Mouse (Mus musculus): ENCODE measurements at regions not wholly inside any gene's neighbourhood (a gene's known extent, or its start where the extent isn't known, plus 50 kb on each side); places are given as distances from the start of the nearest gene placed in this dataset.

DNA sequence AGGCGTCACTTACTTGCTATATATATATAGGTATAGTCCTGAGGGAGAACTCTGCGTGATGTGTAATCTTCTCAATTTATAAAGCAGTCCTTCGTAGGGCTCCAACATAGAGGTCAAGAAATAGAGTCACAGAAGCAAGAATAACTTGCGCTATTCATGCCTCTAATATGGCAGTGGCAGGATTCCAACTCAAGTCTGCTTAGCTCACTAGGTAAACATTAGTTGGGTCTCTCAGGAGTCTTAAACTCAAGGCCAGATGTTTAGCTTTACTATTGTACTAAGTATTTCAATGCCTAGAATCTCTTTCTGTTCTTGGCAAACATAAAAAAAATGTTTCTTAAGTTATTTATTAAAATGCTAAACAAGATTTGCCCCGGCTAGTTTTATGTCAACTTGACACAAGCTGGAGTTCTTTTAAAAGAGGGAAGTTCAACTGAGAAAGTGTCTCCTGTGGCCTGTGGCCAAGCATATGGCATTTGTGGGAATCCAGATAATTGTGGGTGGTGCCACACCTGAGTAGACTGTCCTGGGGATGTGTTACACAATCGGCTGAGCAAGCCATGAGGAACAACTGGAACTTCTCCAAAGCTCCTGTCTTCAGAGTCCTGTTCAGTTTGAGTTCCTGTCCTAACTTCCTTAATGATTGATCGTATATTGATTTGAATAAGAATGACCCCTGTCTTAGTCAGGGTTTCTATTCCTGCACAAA, 220.9 kb downstream of the Pten start:
- no peak for TF ChIP-seq GATA4 (IDR thresholded peaks at IDR 0.05; ENCODE audit: insufficient replicate concordance, low read length)

DNA sequence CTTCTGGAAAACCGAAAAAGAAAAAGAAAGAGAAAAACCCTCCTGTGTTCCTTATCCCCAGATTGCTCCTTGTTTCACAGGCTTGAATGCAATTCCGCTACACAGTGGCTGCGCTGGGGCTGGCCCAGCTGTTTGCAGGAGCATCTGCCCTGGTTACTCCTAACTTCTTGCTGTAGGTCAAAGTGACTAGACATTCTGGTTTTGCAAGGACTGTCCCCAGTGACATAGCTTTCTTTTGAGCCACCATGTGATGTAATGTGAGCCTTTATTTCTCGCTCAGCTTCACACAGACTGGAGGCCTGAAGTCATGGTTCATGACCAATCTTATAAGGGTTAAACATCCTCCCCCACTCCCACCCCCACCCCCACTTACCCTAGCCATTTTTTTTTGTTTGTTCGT, 222.8 kb downstream of the Pten start:
- TF ChIP-seq GATA4 (IDR thresholded peaks at IDR 0.05; ENCODE audit: insufficient replicate concordance, low read length): no peak

DNA sequence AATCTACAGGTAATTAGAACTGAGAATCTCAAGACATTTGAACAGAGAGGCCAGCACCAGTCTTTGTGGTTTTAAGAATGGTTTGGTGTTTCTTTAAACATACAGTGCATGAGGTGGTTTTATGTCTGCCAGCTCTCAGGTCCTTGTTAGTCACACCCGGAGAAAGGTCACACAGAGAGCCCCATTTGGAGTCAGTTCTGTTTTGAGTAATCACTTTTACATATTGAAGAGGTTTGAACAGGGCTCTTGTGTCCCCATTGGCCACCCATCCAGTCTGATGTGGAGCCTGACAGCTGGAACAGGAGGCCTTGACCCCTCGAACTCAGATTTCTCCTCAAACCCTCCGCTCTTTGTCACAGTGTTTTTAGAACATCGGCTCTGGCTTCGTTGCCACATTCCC, 231.4 kb downstream of the Pten start:
- no peak for TF ChIP-seq GATA4 (IDR thresholded peaks at IDR 0.05; ENCODE audit: insufficient replicate concordance, low read length)

DNA sequence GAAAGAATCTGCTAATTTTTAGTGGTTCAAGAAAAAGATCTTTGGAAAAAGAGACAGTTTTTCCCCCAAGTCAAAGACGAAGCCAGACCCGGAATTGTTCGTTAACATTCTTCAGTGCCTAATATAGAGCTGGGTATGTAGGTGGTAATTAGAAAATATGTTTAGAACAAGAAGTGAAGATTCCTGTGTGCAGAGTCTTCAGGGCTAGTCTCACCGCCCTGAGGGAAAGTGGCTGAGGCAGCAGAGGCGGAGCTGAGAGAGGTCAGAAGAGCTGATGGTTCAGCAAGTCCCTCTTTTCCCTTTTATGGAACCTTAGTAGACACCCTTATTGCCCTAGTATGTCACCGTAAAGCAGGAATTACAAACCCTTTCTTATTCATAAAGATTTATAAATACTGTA, 232.0 kb downstream of the Pten start:
- no peak for TF ChIP-seq GATA4 (IDR thresholded peaks at IDR 0.05; ENCODE audit: insufficient replicate concordance, low read length)

DNA sequence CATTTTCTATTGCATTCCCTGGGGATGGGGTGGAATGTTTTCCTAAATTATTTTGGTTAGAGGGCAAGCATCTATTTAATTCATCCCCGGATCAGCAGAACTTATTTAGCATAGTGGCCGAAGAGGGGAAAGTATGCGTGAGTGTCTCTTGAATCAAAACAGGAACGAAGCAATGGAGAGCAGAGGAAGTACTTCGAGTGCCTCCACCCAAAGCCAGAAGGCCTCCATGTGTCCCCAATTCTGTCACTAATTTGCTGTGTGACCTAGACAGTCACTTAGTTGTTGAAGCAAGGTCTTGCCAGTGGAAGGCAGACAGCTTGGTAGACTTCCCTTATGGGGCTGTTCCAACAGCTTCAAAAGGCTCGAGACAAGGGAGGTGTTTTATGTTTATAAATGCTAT, 233.3 kb downstream of the Pten start:
- no peak for TF ChIP-seq GATA4 (IDR thresholded peaks at IDR 0.05; ENCODE audit: insufficient replicate concordance, low read length)

DNA sequence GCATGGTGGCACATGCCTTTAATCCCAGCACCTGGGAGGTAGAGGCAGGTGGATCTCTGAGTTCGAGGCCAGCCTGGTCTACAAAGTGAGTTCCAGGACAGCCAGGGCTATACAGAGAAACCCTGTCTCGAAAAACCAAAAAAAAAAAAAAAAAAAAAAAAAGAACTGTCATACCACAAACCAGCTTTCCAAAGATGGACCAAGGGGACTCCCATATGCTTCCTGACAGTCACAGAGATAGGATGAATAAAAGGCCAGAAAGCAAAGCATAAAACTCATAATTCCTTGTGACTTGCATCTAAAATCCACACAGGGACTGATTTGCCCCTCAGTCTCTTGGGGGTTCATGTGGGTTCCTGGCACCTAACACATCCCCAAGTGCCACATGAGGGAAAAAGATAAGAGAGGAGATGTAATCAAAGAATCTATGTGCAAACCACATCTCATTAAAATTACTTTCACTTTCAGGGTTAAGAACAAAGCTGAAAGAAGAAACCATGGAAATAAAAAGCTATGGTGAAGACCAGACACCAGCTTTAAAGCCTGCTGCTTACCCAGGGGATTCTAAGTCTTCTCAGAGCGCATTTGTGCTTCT, 241.4 kb downstream of the Pten start:
- no peak for TF ChIP-seq GATA4 (IDR thresholded peaks at IDR 0.05; ENCODE audit: insufficient replicate concordance, low read length)

DNA sequence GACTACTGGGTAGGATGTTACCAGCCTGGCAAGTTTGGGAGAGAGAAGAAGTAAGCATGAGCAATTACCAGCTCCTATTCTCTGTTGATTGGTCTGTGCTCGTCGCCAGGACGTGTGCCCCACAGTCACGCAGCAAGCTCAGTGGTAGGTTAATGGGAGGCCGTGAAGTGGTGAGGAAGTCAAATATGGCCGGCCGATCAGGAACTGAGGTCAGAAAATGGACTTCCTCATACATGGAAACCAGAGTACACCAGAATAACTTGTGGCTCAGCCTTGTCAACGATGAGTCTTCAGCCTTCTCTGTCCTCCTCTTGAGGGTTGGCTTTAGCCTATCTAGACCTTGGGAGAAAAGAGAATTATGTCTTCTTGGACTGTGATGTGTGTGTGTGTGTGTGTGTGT, 250.3 kb downstream of the Pten start:
- no peak for TF ChIP-seq GATA4 (IDR thresholded peaks at IDR 0.05; ENCODE audit: insufficient replicate concordance, low read length)

DNA sequence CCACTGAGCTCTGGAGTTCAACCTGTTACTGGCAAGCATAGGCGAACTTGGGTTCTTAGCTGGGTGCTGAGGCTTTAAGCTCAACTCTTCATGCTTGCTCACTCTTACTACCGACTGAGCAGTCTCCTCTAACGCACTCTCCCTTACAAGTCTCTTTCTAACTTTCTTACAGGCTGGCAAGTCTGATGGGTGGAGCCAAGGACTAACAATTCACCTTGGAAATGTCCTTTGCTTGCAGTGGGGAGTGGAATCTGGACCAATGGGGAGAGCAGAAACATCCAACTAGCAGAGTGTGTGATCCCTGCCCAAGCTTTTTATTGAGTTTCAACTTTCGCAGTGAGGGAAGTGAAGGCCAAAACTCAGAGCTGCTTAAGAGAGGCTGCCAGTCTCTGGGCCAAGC, 250.8 kb downstream of the Pten start:
- no peak for TF ChIP-seq GATA4 (IDR thresholded peaks at IDR 0.05; ENCODE audit: insufficient replicate concordance, low read length)

DNA sequence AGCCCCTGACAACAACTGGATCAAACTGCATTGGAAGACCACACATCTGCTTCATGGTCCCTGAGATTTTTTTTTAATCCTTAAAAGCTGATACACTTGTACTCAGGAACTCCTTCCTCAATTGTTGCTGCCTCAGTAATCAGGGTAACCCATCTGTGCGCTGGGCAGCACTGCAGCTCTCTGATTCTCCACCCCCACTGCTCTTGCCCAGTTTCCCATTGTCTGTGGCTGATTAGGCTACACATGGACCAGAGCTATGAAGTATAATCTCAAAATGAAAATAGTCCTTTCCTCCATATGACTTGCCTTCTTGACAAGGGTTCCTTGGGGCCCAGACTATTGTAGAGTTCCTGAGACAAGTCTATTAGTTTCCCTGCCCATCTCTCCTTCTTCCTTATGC, 251.5 kb downstream of the Pten start:
- TF ChIP-seq GATA4 (IDR thresholded peaks at IDR 0.05; ENCODE audit: insufficient replicate concordance, low read length): no peak

DNA sequence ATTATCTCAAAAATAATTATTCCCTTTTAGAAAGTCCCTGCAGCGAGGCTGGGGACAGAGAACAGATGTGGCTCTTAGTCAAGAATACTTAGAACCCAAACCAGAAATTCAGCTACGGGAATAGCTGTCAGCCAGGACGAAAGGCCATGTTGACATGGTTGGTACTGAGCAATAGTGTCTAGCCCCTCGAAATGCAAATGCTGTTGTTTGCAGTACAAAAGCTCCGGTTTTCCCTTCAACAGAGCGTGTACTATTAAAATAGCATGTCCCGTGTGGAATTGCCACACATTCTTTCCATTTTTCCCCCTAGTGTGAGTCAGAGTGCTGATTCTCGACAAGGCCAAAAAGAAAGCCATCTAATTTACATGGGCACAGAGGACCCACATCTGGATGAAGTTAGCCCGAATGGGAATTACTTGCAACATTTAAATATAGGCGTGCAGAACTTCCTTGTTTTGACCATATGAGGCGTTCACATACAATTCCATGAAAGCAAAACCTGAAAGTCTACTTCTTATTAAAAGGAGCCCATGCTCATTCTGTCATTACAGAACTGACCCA, 253.7 kb downstream of the Pten start:
- TF ChIP-seq GATA4 (IDR thresholded peaks at IDR 0.05; ENCODE audit: insufficient replicate concordance, low read length): no peak

DNA sequence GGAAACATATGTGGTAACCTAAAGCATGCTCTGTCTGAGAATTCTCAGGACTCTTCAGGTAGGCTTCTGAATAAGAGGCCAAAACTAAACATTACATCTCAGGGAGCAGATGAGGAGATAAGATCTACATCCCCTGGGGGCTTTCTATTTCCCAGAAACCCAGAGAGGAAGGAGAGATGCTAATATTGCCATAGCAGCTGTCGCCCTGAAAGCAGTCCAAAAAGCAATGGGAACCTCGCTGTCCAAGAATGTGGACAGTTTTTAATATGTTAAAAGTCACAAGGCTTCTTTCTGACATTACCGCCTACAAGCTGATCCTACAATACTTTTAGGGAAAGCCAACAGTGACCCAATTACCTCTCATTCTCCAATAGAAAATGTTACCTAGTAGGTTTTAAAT, 263.9 kb downstream of the Pten start:
- no peak for TF ChIP-seq GATA4 (IDR thresholded peaks at IDR 0.05; ENCODE audit: insufficient replicate concordance, low read length)

DNA sequence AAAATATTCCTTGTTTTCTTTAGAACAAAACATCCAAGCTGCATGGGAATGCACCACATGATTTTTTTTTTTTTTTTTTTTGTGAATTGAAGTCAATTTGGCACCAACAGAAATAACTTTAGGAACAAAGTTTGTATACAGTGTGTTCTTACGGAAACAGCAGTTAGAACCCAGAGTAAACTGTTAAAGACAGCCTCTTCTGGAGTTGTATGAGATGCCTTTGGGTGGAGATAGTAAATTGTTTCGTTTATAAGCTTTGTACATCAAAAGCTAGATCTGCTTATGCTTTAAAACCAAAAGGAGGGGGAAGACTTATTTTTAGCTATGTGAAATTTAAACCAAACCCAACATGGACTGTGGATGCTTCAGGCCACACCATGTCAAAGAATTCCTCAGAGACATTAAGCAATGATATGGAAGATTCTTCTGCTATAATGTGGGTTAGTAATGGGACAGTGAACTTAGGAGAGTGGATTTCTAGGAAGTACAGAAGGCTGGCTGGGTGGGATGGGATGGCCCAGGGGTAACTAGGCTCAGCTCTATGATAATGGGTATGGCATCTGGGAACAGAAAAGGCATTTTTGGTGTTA, 265.6 kb downstream of the Pten start:
- TF ChIP-seq GATA4 (IDR thresholded peaks at IDR 0.05; ENCODE audit: insufficient replicate concordance, low read length): no peak

DNA sequence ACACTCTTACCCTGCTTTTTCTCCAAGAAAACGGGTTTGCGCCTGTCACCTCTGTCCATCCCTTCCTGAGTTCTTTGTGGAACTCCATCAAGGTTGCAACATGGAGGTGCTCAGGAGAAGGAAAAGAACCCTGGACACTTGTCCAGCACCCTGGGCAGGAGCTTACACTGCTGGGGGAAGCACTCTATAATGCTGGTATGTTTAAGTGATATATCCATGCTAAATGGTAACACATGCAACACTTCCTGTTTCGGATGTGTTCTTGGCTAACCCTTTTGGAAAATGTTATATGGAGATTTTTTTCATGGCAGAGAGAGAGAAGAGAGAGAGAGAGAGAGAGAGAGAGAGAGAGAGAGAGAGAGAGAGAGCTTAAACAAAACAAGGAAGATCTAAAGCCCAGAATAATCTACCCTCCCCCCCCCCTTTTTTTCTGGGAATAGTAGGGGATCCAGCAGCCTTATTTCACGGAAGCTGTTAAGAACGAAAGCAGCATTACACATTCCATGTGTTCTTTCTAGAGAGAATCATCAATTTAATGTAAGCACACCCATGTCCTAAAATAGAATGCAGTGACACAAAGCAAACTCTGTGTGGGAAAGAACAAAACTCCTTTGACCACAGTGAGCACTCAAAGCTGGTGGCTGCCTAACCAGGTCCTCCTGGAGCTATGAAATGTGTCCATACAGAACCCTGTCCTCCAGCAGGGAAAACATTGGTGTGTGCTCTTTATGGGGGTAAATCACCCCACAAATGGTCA, 272.6 kb downstream of the Pten start:
- no peak for TF ChIP-seq GATA4 (IDR thresholded peaks at IDR 0.05; ENCODE audit: insufficient replicate concordance, low read length)

DNA sequence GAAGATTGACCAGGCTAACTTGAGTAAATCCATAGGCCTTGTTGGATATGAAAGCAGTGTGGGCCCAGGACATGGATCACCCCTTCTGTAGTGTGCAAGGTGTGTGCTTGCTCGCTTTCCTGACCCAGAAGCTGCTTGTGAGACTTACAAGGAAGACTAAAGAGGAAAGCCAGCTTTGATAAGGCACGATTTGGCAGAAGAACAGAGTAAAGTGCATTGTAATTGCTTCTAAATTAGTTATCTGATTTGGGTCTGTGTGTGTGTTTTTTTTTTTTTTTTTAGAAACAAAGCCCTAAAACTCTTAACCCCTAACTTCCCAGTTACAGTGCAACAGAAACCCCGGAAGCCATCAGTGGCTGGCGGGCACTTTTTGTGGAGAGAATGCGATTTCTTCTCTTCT, 283.2 kb downstream of the Pten start:
- TF ChIP-seq GATA4 (IDR thresholded peaks at IDR 0.05; ENCODE audit: insufficient replicate concordance, low read length): no peak

DNA sequence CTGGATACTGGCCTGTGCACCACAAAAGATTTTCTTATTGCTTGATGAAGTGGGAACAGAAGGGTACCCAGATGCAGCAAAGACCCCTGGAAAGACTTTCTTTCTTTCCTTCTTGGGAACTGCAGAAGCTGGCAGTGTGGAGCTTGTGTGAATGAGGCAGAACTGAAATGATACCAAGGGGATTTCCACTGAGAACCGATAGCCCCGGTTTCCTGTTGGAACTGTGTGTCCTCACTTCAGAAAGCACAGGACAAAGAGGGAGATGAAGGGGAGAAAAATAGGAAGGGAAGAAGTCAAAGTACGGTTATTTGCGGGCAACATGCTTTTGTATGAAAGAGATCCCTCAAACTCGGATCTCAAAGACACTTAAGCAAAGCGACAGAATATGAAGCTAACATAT, 283.7 kb downstream of the Pten start:
- no peak for TF ChIP-seq GATA4 (IDR thresholded peaks at IDR 0.05; ENCODE audit: insufficient replicate concordance, low read length)

DNA sequence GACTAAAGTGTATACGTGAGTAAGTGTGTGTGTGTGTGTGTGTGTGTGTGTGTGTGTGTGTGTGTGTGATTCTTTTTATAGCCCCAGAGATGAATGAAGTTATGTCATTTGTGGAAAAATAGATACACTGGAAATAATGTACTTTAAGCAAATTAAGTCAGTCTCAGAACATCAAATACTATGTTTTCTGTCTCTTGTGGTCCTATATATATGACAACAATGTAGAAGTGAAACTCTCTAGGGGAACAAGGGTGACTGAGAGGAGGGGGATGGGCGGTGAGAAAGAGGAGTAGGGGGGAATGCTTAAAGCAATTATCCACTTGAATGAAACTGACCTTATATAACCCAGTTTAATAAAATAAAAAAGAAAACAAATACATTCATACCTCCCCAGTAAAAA, 285.5 kb downstream of the Pten start:
- no peak for TF ChIP-seq GATA4 (IDR thresholded peaks at IDR 0.05; ENCODE audit: insufficient replicate concordance, low read length)
